8 mouse cellular contexts compared by ENCODE assay signal in the genomic region with DNA sequence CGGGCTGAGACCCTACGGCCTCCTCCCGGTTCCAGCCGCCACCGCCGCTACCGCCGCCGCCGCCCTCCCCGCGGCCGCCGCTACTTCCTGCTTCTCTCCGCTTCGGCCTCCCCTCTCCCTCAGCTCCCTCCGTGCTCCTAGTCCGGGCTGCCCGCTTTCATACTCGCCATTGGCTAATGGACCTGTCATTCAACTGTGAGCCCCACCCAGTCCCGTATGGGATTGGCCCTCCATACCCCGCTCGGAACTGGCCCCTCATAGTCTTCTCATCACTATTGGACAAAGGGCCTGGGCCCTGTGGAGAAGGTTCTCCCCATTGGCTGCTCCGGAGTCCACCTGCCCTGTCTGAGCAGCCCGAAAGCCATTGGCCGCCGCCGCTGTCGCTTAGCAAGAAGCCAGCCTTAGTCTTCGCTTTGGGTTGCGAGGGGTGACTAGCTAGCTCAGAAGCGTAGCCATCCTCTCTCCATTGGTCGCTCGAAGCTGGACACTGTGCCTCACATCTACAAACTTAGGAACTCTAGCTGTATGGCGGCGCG. TPM values are rescaled to one million over a fixed set of nuclear protein-coding genes. Genes with fewer than 3 reads are reported as not detected.
DNase-seq lines count a peak whose midpoint lies in the region; ATAC-seq and TF ChIP-seq lines count a peak whose summit lies in the region.

A gene (minus strand): TSS at position 112 of the 536 bp plus-strand sequence.

- peaks cover 29% of the 10 kb centered on the region for H3K36me3 ChIP-seq in E14TG2a.4 (ENCODE audit: insufficient read depth, low read length)
- H3K36me3 ChIP-seq in forebrain, embryonic 12.5 days (replicated peaks), result peaks cover 18% of the 10 kb centered on the region
- peaks cover 18% of the 10 kb centered on the region for H3K36me3 ChIP-seq in heart, postnatal 0 days (replicated peaks; ENCODE audit: control insufficient read depth, insufficient read depth, low read length)
- H3K36me3 ChIP-seq in liver, embryonic 16.5 days (ENCODE audit: control insufficient read depth, insufficient read depth), result peaks cover 12% of the 10 kb centered on the region
- H3K36me3 ChIP-seq in neural tube, embryonic 13.5 days, result peaks cover 19% of the 10 kb centered on the region
- no peaks in the 10 kb centered on the region; the same call in none of the 2 replicates for H3K36me3 ChIP-seq in testis, adult 2 months (ENCODE audit: control insufficient read depth, insufficient read depth, low read length)

- peak; percentile 99 for DNase-seq in c-Kit-positive CD71-positive TER-119-positive erythroid progenitor cells, embryonic 14.5 days (ENCODE audit: low spot score)
- DNase-seq in heart, postnatal 0 days (ENCODE audit: low spot score), result peak; percentile 99
- peak; percentile 99 for DNase-seq in kidney, postnatal 4 days

- H3K27me3 ChIP-seq in E14TG2a.4 (ENCODE audit: insufficient read depth, low read length), result no peaks in the 10 kb centered on the region
- H3K27me3 ChIP-seq in forebrain, embryonic 12.5 days, result no peaks in the 10 kb centered on the region
- no peaks in the 10 kb centered on the region for H3K27me3 ChIP-seq in heart, postnatal 0 days (ENCODE audit: control insufficient read depth, insufficient read depth, low read length)
- H3K27me3 ChIP-seq in liver, embryonic 16.5 days (ENCODE audit: control insufficient read depth, insufficient read depth, low read depth, low read length), result no peaks in the 10 kb centered on the region
- no peaks in the 10 kb centered on the region for H3K27me3 ChIP-seq in neural tube, embryonic 13.5 days
- H3K27me3 ChIP-seq in testis, adult 2 months (ENCODE audit: control insufficient read depth, insufficient read depth, low read length), result no peaks in the 10 kb centered on the region

- peak within 1 kb of the TSS; percentile 95 for H3K4me2 ChIP-seq in forebrain, embryonic 12.5 days
- H3K4me2 ChIP-seq in heart, postnatal 0 days (ENCODE audit: low read depth, low read length), result peak within 1 kb of the TSS; percentile 95
- peak within 1 kb of the TSS; percentile 91 for H3K4me2 ChIP-seq in liver, embryonic 16.5 days (ENCODE audit: low read depth, low read length)
- peak within 1 kb of the TSS; percentile 99 for H3K4me2 ChIP-seq in neural tube, embryonic 13.5 days

- H3K9me3 ChIP-seq in E14TG2a.4 (ENCODE audit: low read length), result no peaks in the 10 kb centered on the region
- H3K9me3 ChIP-seq in forebrain, embryonic 12.5 days, result no peaks in the 10 kb centered on the region
- H3K9me3 ChIP-seq in heart, postnatal 0 days (replicated peaks; ENCODE audit: control insufficient read depth, low read length), result no peaks in the 10 kb centered on the region
- H3K9me3 ChIP-seq in liver, embryonic 16.5 days (replicated peaks; ENCODE audit: control insufficient read depth, low read length), result no peaks in the 10 kb centered on the region
- H3K9me3 ChIP-seq in neural tube, embryonic 13.5 days, result no peaks in the 10 kb centered on the region

- peak; percentile 78; the same call in 1 of the 2 replicates for TF ChIP-seq EP300 in heart, postnatal 0 days (IDR thresholded peaks at IDR 0.05; ENCODE audit: low read depth)

- ATAC-seq in forebrain, embryonic 12.5 days (ENCODE audit: low FRiP score), result peak; percentile 99
- peak; percentile 98 for ATAC-seq in heart, postnatal 0 days (ENCODE audit: insufficient read depth, low read depth)
- peak; percentile 96 for ATAC-seq in liver, embryonic 16.5 days (ENCODE audit: low read depth)
- ATAC-seq in neural tube, embryonic 13.5 days (ENCODE audit: low read depth), result peak; percentile 99

- H3K4me1 ChIP-seq in E14TG2a.4 (replicated peaks; ENCODE audit: low read depth, low read length), result peaks cover 47% of the 10 kb centered on the region
- H3K4me1 ChIP-seq in forebrain, embryonic 12.5 days, result peaks cover 27% of the 10 kb centered on the region
- peaks cover 8% of the 10 kb centered on the region for H3K4me1 ChIP-seq in heart, postnatal 0 days (ENCODE audit: control insufficient read depth, insufficient read depth)
- peaks cover 22% of the 10 kb centered on the region for H3K4me1 ChIP-seq in liver, embryonic 16.5 days (ENCODE audit: control insufficient read depth, low read depth, low read length)
- peaks cover 30% of the 10 kb centered on the region for H3K4me1 ChIP-seq in neural tube, embryonic 13.5 days (replicated peaks)
- H3K4me1 ChIP-seq in testis, adult 2 months (ENCODE audit: control insufficient read depth, insufficient read depth, low read length), result peaks cover 7% of the 10 kb centered on the region

- whole genome bisulfite sequencing in forebrain, embryonic 12.5 days, result under 1% methylated on average over 30 of the region's 37 CpGs
- WGBS in heart, postnatal 0 days, result under 1% methylated on average over 36 of the region's 37 CpGs
- WGBS in liver, embryonic 16.5 days (ENCODE audit: insufficient replicate concordance), result under 1% methylated on average over 37 of the region's 37 CpGs
- WGBS in neural tube, embryonic 13.5 days, result under 1% methylated on average over 24 of the region's 37 CpGs

- H3K4me3 ChIP-seq in E14TG2a.4 (replicated peaks; ENCODE audit: low read length), result peak within 1 kb of the TSS; percentile 94
- H3K4me3 ChIP-seq in forebrain, embryonic 12.5 days (replicated peaks), result peak within 1 kb of the TSS; percentile 90
- peak within 1 kb of the TSS; percentile 80 for H3K4me3 ChIP-seq in heart, postnatal 0 days (ENCODE audit: low read depth, low read length)
- H3K4me3 ChIP-seq in liver, embryonic 16.5 days (ENCODE audit: low read depth, low read length), result peak within 1 kb of the TSS; percentile 83
- peak within 1 kb of the TSS; percentile 72 for H3K4me3 ChIP-seq in neural tube, embryonic 13.5 days
- H3K4me3 ChIP-seq in testis, adult 2 months (ENCODE audit: control insufficient read depth, low read depth, low read length), result peak within 1 kb of the TSS; percentile 91

- peak; percentile 73 for TF ChIP-seq POLR2A in testis, adult 2 months (IDR thresholded peaks at IDR 0.05; ENCODE audit: control insufficient read depth, low read depth, low read length)

- no peak for TF ChIP-seq CTCF in E14TG2a.4 (conservative IDR thresholded peaks at IDR 0.05; ENCODE audit: low read length)
- no peak for TF ChIP-seq CTCF in heart, postnatal 0 days (IDR thresholded peaks at IDR 0.05; ENCODE audit: low read depth)
- TF ChIP-seq CTCF in testis, adult 2 months (IDR thresholded peaks at IDR 0.05; ENCODE audit: control insufficient read depth, insufficient read depth, insufficient replicate concordance, low read depth, low read length), result no peak

- H3K9ac ChIP-seq in forebrain, embryonic 12.5 days, result peak within 1 kb of the TSS; percentile 84
- peak within 1 kb of the TSS; percentile 77 for H3K9ac ChIP-seq in heart, postnatal 0 days (replicated peaks; ENCODE audit: low read depth, low read length)
- H3K9ac ChIP-seq in liver, embryonic 16.5 days (ENCODE audit: low read depth, low read length), result peak within 1 kb of the TSS; percentile 85
- peak within 1 kb of the TSS; percentile 85 for H3K9ac ChIP-seq in neural tube, embryonic 13.5 days

- H3K27ac ChIP-seq in forebrain, embryonic 12.5 days, result peak within 1 kb of the TSS; percentile 97
- peak within 1 kb of the TSS; percentile 94 for H3K27ac ChIP-seq in heart, postnatal 0 days (ENCODE audit: low read depth)
- H3K27ac ChIP-seq in liver, embryonic 16.5 days (ENCODE audit: low read length), result peak within 1 kb of the TSS; percentile 98
- peak within 1 kb of the TSS; percentile 96 for H3K27ac ChIP-seq in neural tube, embryonic 13.5 days (replicated peaks)
- peak within 1 kb of the TSS; percentile 97 for H3K27ac ChIP-seq in testis, adult 2 months (ENCODE audit: control insufficient read depth, insufficient read depth, low read depth, low read length)

RNA-seq across cellular contexts. Expression of the gene that starts here (rescaled TPM):
- polyA plus RNA-seq in forebrain, embryonic 12.5 days (2016; fragmentation: Nextera tagmentation; extraction: Ambion mirVana), result 36.6 and 39.0 TPM in 2 replicates
- 15.0 and 28.5 TPM in 2 replicates for total RNA-seq in heart, postnatal 0 days (2014; rRNA removed; ENCODE audit: low replicate concordance)
- 8.1 and 8.3 TPM in 2 replicates for polyA plus RNA-seq in heart, postnatal 0 days (2015; fragmentation: Nextera tagmentation; extraction: Ambion mirVana)
- 6.2 and 6.8 TPM in 2 replicates for polyA plus RNA-seq in liver, embryonic 16.5 days (2015; fragmentation: Nextera tagmentation; extraction: Ambion mirVana)
- polyA plus RNA-seq in neural tube, embryonic 13.5 days (2015; fragmentation: Nextera tagmentation; extraction: Ambion mirVana), result 20.4 and 21.5 TPM in 2 replicates
- 37.7 and 43.3 TPM in 2 replicates for polyA plus RNA-seq in testis, adult 2 months (2012; rRNA removed)

Comparison
In these comparisons a context has a peak if more than half of its experiments do, and no peak if none do; other contexts are left out.
1. Peak in every context shown above with its lines: DNase-seq, ATAC-seq, H3K4me3 ChIP-seq and H3K27ac ChIP-seq.